Mouse (Mus musculus) intestine, postnatal 0 days (tissue): Measurements from ENCODE around the gene St7. TPM values are rescaled to one million over a fixed set of nuclear protein-coding genes. Genes with fewer than 3 reads are reported as not detected.

ENCODE experiments used
- ATAC-seq: fragments of 200-750 bp; cut with Nextera tagmentation; 2 replicates; pipeline ENCODE4 v1.8.0; 2017; ENCODE audit warnings: mild to moderate bottlenecking, moderate TSS enrichment, moderate library complexity
- H3K27ac ChIP-seq: fragments of 300-500 bp; sonication (generic); 2 replicates; pipeline ENCODE4 v1.5.1; 2014; ENCODE audit warnings: mild to moderate bottlenecking, low read depth, low read length, moderate library complexity
- H3K27me3 ChIP-seq: fragments of 300-500 bp; sonication (generic); replicated peaks from 2 replicates; pipeline ENCODE4 v1.6.1; 2014; ENCODE audit warnings: low read length, mixed read lengths; ENCODE audit not compliant: control insufficient read depth, insufficient read depth
- H3K36me3 ChIP-seq: fragments of 300-500 bp; sonication (generic); 2 replicates; pipeline ENCODE4 v1.6.1; 2014; ENCODE audit warnings: mild to moderate bottlenecking, moderate library complexity; ENCODE audit not compliant: control insufficient read depth, insufficient read depth
- H3K4me1 ChIP-seq: fragments of 300-500 bp; sonication (generic); replicated peaks from 2 replicates; pipeline ENCODE4 v1.6.1; 2014; ENCODE audit warnings: antibody characterized with exemption, low read length, mixed read lengths; ENCODE audit not compliant: control insufficient read depth, insufficient read depth
- H3K4me2 ChIP-seq: fragments of 300-500 bp; sonication (generic); replicated peaks from 2 replicates; pipeline ENCODE4 v1.6.1; 2014; ENCODE audit warnings: low read depth, mild to moderate bottlenecking, moderate library complexity
- H3K4me3 ChIP-seq: fragments of 300-500 bp; sonication (generic); 2 replicates; pipeline ENCODE4 v1.5.1; 2014; ENCODE audit warnings: low read depth, low read length
- H3K9ac ChIP-seq: fragments of 300-500 bp; sonication (generic); 2 replicates; pipeline ENCODE4 v1.6.1; 2014; ENCODE audit warnings: mild to moderate bottlenecking, low read depth, low read length
- H3K9me3 ChIP-seq: fragments of 300-500 bp; sonication (generic); 2 replicates; pipeline ENCODE4 v1.6.1; 2016; ENCODE audit warnings: mixed run types; ENCODE audit not compliant: control insufficient read depth
- CTCF ChIP-seq: sonication (generic); IDR thresholded peaks from 2 replicates; pipeline ENCODE4 v1.5.1; 2016; ENCODE audit warnings: low read depth, mild to moderate bottlenecking, control low read depth, antibody characterized with exemption, moderate library complexity
- WGBS: fragments of 180-500 bp; shearing (Covaris S2); extraction: QIAGEN DNeasy Blood & Tissue Kit; methylation state at CpG from one replicate; pipeline ENCODE4 v1.1.7; 2014; 5-methylcytosine and 5-hydroxymethylcytosine counted together
- polyA plus RNA-seq: library from polyadenylated mRNA; unstranded; fragments of >200 nt; fragmentation: Nextera tagmentation; extraction: Ambion mirVana; gene quantifications from 2 replicates; pipeline ENCODE4 v1.2.1, GENCODE M21; 2015

St7 gene
- polyA plus RNA-seq, 1 experiment from 2014 or later = 11.2 TPM

- Histone ChIP-seq H3K4me2 (no peak overlapping the region), H3K4me3 (no peak overlapping the region), H3K27ac (no peak overlapping the region), H3K36me3 (no peaks in the 10 kb centered on the region), H3K9ac (no peak overlapping the region), H3K4me1 (0 out of 2 replicates have a peak, but pooled peaks cover 2% of the 10 kb centered on the region), H3K27me3 (no peaks in the 10 kb centered on the region), H3K9me3 (no peaks in the 10 kb centered on the region)
- ATAC-seq = no peak
- no peak for TF ChIP-seq CTCF
- WGBS = 80% methylated on average over 9 of the region's 9 CpGs
These were observed 77.4 kb downstream of the St7 start for GRCm38 (mm10) chr6:17769972-17770644.

- Histone ChIP-seq H3K9me3 (no peaks in the 10 kb centered on the region), H3K9ac (no peak overlapping the region), H3K4me2 (no peak overlapping the region), H3K4me3 (no peak overlapping the region), H3K27ac (no peak overlapping the region), H3K27me3 (no peaks in the 10 kb centered on the region), H3K4me1 (0 out of 2 replicates have a peak, but pooled peaks cover 2% of the 10 kb centered on the region), H3K36me3 (no peaks in the 10 kb centered on the region)
- TF ChIP-seq CTCF = no peak
- no peak for ATAC-seq
- 66% methylated on average over 8 of the region's 8 CpGs for WGBS
These were observed 78.1 kb downstream of the St7 start for GRCm38 (mm10) chr6:17770645-17771345.

GRCm38 (mm10) chr6:17771456-17771855 is 78.7 kb downstream of the St7 start:
- no peak overlapping the region for H3K27ac ChIP-seq
- no peaks in the 10 kb centered on the region for H3K27me3 ChIP-seq
- H3K36me3 ChIP-seq = no peaks in the 10 kb centered on the region
- TF ChIP-seq CTCF = no peak
- WGBS = 72% methylated on average over 1 of the region's 1 CpGs
- no peak overlapping the region for H3K9ac ChIP-seq
- 0 out of 2 replicates have a peak, but pooled peaks cover 2% of the 10 kb centered on the region for H3K4me1 ChIP-seq
- no peaks in the 10 kb centered on the region for H3K9me3 ChIP-seq
- no peak for ATAC-seq
- H3K4me2 ChIP-seq = no peak overlapping the region
- H3K4me3 ChIP-seq = no peak overlapping the region

GRCm38 (mm10) chr6:17772514-17772913 is 79.8 kb downstream of the St7 start:
- no peak for TF ChIP-seq CTCF
- Histone ChIP-seq H3K9me3 (no peaks in the 10 kb centered on the region), H3K4me2 (no peak overlapping the region; the same call in none of the 2 replicates), H3K4me3 (no peak overlapping the region), H3K9ac (no peak overlapping the region), H3K27ac (no peak overlapping the region), H3K27me3 (no peaks in the 10 kb centered on the region), H3K36me3 (no peaks in the 10 kb centered on the region), H3K4me1 (0 out of 2 replicates have a peak, but pooled peaks cover 2% of the 10 kb centered on the region)
- peak; percentile 65 for ATAC-seq
- 55% methylated on average over 3 of the region's 3 CpGs for WGBS

- H3K9ac ChIP-seq = no peak overlapping the region
- no peak for TF ChIP-seq CTCF
- WGBS = 77% methylated on average over 7 of the region's 7 CpGs
- H3K27ac ChIP-seq = no peak overlapping the region
- 0 out of 2 replicates have a peak, but pooled peaks cover 2% of the 10 kb centered on the region for H3K4me1 ChIP-seq
- no peak overlapping the region for H3K4me3 ChIP-seq
- H3K9me3 ChIP-seq = no peaks in the 10 kb centered on the region
- no peaks in the 10 kb centered on the region for H3K36me3 ChIP-seq
- no peak for ATAC-seq
- H3K27me3 ChIP-seq = no peaks in the 10 kb centered on the region
- H3K4me2 ChIP-seq = no peak overlapping the region
These were observed 83.3 kb downstream of the St7 start for GRCm38 (mm10) chr6:17776041-17776440.

GRCm38 (mm10) chr6:17777018-17777799 is 84.5 kb downstream of the St7 start:
- no peak for TF ChIP-seq CTCF
- Histone ChIP-seq H3K27ac (no peak overlapping the region), H3K4me3 (no peak overlapping the region), H3K4me2 (no peak overlapping the region), H3K27me3 (no peaks in the 10 kb centered on the region), H3K4me1 (0 out of 2 replicates have a peak, but pooled peaks cover 2% of the 10 kb centered on the region), H3K36me3 (no peaks in the 10 kb centered on the region), H3K9me3 (no peaks in the 10 kb centered on the region), H3K9ac (no peak overlapping the region)
- ATAC-seq = no peak
- WGBS = 70% methylated on average over 6 of the region's 6 CpGs
